Mouse (Mus musculus) kidney, adult 18-20 months (tissue): ENCODE measurements at regions not wholly inside any gene's neighbourhood (a gene's known extent, or its start where the extent isn't known, plus 50 kb on each side); places are given as distances from the start of the nearest gene placed in this dataset.
"Not testable (repeated sequence)": the region's sequence is repeated elsewhere in the genome, so short reads cannot be mapped to it uniquely, and the experiment has no call there.

ENCODE experiments used
- DNase-seq: peaks from one replicate; pipeline ENCODE4 v3.0.0; 2021

DNA sequence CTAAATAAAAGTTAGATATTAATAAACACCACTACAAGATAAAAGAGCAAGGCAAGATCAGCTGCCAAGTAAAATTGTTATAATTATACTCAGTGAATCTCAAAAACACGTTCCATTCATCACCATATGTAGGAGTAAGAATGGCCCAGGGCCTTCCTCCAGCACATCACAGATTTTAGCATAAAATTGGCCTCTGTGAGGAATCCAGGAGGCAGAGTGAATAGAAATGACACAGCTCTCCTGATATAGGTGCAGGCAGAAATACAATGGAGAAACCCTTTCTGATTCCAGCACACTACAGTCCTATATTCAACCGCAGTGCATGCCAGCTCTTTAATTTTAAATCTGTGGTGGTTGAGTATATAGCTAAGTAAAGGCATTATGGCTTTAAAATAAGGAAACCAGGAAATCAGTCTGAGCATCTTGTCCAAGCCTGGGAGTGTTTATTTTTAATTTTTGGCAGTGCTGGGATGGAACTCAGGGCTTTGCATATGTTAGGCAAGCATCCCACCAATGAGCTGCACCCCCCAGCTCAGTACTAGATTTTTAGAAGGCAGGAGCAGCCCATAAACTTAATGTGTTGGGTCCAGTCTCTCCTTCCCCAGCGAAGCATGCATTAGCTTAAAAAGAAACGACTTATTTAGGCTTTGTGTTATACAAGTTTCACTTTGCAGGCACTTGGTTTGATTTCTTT is 158.3 kb upstream of the Ptprz1 start:
- DNase-seq, result no peak

DNA sequence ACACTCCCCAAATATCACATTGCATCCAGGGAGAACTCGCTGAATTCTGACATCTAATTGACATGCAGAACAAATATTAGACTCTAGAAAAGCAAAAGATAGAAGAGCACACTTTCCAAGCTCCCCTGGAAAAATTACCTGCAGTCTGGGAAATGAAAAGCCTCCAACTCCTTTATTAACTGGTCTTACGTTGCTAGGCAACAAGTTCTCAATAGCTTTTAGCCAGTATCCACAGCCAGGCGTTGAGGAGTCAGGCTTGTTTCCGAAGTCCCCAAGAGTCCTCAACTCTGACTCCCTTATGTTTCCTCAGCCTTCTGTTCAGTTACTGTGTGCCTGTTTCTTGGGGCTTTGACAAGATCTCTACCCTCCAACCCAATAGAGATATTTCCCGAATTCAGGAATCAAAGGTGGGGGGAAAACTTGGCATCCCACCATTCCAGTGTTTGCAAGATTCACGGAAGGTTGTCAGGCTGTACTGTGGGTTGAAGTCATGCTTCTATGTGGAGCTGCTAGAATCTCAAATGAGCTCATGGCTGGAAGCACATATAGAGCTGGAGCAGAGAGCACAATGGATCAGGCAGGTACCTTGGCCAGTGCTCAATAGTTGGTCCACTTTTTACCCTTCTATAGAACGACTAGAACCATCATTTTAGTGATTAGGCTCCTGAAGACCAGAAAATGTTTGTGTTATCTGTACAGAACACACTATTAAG is 159.0 kb upstream of the Ptprz1 start:
- DNase-seq, result no peak

DNA sequence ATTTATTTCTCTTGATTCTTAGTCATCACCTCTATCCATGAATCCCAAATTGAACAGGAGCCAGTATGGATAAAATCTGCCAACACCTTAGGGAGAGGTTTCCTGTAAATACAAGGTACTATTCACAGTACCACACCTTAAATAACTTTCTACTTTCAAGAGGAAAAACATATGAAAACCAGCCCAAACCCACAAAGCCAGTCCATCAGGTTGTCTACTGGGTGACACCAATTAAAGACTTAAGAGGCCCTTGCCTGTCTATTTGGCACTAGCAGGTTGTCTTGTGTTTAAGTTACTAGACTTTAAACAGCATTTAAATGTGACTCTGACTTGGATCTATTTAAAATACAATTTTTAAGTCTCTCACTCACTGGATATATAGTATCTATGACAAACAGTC is 177.1 kb upstream of the Ptprz1 start:
- no peak for DNase-seq

DNA sequence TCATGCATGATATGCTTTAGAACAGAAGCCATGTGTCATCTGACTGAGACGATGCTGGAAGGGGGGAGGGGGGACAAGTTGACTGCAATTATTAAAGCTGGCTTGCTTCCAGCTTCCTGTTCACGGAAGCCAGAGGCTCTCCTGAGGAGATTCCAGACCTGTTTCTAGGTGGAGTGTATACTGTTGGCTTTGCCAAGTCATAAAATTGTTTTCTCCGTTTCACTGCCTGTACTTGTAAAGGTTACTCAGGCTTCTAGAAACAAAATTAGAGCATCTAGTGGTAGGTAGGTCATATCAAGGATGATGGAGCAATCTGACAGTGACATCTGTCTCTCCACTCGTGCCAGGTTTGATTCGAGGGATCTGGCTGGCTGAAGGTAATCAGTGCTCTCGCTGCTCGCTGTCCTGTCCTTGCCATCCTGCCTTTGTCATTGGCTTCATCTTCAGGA is 186.6 kb upstream of the Ptprz1 start:
- no peak for DNase-seq

DNA sequence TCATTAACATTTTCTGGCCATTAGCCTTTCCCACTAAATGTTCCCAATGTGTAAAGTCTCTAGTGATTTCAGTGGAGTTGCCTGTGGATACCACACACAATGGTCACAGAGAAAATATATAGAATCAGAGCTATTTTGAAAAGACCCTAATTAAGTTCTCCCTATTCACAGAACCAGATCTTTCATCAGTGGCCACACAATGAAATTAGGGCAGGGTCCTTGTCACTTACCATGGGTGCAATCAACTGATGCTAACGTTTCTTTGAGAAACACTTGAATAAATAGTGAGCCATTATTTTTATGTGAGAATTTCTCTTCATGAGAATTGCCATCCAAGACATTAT is 200.7 kb upstream of the Ptprz1 start:
- DNase-seq, result no peak

DNA sequence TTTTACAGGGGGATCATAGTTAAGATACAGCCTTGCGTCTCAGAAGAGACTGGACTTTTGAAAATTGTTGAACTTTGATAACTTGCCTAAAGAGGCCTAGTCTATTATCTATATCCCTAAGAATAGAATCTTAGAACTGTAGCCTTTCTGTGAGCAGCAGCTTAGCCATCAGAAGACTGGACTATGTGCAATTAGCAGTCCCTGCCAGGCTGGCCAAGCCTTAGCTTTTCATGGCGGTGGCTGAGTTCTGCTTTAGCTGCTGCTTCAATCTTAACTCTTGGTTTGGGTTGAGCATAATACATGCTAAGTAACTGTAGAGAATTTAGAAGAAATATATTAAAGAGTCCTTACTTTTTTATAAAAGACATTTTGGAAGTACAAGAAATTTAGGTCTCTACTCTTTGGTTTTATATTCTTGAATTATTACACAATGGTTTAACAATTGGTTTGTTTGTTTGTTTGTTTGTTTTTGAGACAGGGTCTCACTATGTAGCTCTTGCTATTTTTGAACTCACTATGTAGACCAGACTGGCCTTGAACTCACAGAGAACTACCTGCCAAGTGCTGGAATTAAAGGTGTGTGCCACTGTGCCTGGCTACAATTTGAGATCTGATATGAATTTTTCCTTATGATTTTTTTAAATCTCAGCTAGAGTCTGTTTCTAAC is 201.2 kb upstream of the Ptprz1 start:
- no peak for DNase-seq

DNA sequence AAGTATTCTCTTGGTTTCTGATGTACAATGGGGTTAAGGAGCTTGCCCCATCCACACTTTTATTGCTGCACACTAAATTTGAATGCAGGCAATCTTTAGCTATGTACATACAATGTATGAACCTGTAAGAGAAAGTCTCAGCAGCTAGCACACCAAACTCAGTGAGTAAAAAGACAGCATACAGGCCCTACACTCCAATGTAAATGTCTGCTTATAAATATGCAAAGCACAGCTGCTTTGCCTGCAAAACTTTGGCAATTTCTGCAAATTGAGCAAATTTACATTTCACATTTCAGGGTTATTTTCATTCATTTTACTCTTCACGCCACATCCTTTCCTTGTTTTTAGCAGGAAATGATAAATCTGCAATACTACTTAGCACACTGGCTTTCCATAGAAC is 203.8 kb upstream of the Ptprz1 start:
- no peak for DNase-seq

DNA sequence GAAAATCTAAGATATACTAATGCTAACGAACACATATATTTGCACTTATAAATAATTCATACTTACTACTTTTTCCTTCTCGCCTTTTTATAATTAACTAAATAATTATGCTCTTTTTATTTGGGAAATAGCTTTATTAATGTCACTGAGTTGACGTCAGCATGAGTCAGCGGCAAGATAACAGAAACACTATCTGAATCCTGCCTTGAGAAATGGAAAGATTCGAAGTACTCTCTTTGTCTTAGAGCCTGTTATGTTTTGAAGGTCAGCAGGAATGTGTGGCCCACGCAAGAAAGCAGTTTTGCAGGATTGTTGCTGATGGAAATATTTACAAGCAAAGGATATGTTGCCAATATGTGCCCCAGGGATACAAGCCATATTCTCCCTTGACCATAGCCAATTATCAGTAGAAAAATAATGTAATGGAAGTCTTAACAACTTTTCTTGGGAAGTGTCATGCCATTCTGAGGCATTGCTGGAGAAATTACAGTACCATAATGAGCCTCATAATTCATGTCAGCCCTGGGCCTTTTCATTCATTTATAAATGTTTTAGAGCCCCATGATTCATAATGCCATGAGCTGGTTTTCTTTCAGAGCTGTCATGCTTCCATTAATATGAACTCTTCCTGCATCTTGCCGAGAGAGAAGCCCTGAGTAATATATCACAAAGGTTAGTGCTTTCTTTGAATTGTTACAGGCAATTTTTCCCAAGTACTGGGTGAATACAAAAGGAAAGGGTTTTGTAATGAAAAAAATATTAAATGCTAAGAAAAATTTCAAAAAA is 206.9 kb upstream of the Ptprz1 start:
- DNase-seq, result no peak

DNA sequence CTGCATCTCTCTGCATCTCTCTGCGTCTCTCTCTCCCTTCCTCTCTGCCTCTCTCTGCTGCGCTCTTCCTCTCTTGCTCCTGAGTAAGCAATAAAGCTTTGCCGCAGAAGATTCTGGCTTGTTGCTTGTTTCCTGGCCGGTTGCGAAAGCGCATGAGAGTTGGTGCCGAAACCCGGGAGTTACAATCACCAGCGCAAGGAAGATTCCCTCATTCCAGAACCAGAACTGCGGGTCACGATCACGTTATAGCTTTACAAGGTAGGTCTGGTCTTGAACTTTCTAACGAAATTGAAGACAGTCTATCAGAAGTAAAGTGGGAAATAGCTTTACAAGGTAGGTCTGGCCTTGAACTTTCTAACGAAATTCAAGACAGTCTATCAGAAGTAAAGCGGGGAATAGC is 217.9 kb upstream of the Ptprz1 start:
- DNase-seq, result not testable (repeated sequence)

DNA sequence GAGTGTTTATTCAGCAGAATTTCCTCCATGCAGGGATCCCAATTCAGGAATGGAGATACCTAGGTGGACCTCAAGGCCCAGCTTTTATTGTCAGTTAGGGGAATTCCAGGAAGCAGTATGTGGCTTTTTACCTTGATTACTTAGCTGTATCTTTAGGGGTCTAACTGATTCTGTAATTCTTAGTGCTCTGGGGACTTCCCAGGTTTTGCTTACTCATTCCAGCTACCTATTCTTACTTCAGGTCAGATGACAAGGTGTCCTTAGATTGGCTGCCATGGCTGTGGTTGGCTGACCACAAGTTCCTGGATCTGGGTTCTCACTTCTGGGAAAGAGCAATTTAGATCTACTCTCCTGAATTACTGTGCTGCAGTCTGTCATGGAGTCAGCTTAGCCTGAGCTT is 235.2 kb upstream of the Ptprz1 start:
- no peak for DNase-seq

DNA sequence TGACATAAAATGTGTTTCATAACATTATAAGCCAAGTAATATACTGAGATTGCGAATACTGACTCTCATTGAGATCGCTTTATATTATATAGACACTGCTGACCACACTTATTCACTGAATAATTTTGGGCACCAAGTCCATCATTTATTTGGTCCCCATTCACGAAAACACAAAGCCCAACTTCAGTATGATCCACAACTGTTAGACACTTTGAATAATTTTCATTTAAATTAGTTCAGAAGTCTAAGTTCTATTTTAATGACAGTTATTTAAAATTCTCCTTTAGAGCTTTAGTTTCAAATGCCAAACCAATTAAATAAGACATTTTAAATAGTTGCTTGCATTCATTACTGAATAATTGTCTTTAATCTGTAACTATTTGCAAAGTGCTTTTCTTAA is 240.2 kb upstream of the Ptprz1 start:
- DNase-seq, result no peak

DNA sequence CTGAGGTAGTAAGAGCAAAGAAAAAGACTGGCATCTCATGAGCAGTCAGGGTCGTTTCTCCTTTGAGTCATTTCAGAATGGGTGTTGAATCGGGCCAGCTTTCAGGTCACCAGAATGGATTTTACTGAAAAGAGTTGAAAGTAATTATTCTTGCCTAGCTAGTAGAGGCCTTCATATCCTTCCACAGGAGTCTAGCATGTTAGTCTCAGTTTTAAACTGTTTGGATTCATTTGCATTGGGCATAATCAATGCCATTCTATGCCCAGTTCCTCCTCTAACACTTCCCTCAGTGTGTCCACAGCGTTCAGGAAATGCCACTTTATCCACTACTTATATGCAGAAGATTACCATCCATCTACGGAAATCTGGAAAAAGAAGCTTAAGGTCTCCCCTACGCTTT is 240.6 kb upstream of the Ptprz1 start:
- no peak for DNase-seq

DNA sequence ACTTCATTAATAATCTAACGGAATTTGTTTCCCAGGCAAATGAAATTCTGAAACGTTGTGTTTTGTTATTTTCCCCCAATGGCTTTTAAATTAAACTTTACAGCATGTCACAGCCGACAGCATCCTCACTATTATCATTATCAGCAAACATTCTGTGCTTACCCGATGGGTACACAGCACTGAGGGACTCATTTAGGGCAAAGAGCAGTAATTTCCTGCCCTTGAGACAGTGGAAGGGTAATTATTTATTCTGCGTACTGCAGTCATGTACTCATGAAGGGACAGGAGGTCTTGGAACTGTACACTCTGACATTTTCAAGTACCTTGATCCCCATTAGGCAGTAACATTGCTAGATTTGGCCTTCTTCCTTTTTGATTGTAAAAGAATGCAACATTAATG is 235.5 kb upstream of the Fam3c start:
- DNase-seq, result no peak

DNA sequence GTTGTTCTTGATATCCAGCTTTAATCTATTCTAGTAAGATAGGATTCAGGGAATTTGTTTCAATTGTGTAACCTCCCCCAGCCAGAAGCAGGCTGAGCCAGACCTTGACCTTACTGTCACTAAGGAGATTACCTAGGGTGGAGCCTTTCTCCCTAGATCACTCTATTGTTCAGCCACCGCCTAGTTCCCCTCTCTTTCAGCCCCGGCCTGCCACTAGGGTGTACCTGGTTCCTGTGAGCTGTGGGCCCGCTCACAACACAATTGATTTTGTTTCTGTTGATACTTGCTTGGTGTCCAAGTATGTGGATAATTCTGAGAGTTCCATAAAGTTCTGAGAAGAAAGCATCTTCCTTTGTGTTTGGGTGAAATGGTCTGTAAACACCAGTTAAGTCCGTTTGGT is 228.8 kb upstream of the Fam3c start:
- no peak for DNase-seq

DNA sequence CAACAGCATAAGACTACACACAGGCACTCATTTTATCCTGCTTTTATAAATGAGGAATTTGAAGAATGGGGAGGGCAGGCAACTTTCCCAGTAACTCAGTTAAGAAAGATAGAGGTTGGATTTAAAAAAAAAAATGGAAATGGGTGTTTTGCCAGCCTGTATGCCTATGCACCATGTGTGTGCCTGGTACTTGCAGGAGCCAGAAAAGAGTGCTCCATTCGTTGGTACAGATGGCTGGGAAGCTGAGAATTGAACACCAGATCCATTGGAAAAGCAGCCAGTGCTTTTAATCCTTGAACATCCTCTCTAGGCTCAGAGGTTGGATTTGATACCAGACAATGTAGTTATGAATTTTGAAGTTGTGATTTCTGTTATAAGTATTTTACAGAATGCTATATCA is 216.9 kb upstream of the Fam3c start:
- DNase-seq, result no peak

DNA sequence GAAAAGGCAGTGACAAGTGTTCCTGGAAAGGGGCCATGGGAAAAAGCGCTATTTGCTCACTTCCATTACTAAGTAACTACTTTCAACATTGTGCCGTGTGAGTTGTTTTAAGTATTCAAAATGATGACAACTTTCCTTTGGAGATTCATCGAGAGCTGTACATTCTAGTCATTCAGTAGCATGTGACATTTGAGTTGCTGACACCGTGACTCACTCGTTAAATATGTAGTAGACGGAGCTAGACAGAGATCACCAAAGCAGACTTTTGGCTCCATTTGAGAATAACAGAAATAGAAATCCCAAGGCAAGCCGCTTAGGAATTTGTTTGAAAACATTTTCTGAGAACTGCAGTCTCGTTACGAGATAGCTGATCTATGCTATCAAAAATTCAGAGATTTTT is 211.8 kb upstream of the Fam3c start:
- no peak for DNase-seq

DNA sequence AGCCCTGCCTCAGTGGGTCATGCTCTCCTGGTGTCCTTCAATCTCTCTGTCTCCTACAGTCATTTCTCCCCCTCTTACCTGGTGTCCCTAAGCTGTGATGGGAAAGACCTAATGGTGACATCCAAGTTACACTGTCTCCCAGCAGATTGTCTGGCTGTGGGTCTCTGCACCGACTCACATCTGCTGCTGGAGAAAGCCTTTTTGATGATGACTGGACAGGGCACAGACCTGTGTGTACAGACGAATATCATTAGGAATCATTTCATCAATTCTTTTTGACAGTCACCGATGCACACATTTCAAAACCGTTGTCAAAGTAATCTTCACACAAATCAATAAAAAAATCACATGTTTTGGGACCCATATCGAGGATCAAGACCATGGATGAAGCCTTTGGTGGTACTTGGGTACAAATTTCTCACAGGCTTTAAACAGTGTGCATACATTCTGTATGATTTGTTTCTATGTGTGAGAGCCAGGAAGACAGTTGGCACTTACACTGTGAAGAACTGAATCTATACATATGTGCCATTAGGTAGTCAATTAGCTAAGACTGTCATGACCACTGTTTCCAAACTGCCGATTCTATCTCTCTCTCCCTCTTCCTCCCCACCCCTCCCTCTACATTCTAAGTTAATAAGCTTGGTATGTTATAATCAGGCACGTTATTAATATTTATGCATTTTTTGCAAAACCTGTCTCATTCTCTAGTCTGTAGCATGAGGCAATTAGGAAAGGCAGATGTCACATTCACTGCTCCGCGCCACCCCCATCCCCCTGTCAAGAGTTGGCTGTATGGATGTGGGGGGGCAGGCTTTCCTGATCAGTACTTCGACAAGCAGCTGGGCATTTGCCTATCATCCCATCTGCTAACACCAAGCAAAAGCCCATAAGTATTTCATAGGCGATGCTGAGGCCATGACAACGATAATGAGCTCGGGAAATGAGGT is 192.5 kb upstream of the Fam3c start:
- DNase-seq, result no peak

DNA sequence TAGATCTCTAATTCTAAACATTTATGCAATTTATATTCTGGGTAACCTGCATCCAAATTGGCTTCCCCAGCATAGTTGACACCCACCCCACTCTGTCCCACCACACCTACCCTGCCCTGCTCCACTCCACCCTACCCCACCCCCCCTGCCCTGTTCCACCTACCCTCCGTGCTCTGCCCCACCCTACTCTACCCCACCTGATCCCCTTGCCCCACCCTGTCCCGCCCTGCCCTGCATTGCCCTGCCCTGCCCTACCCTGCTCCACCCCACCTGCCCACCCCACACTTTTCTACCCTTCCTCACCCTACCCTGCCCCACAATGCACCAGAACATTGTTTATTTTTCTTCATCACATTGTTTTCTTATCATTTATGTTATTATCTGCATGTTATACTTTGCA is 185.6 kb upstream of the Fam3c start:
- DNase-seq, result no peak

DNA sequence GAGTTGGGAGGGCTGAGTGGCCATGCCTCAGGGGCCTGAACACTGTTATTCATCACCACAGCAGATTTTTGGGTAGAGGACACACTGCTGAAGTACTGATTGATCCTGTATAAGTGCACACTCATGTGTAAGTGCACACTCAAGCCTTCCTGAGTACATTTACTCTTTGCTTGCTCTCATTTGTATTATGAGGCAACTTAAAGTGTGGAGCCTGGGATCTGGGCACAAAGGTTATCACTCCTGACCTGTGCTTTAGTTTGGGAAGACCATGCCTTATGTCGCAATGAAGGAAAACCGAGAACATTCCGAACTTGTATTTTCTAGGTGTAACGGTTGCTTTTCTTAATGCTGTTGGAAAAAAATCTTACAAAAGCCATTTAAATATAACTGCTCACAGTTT is 182.2 kb upstream of the Fam3c start:
- no peak for DNase-seq

DNA sequence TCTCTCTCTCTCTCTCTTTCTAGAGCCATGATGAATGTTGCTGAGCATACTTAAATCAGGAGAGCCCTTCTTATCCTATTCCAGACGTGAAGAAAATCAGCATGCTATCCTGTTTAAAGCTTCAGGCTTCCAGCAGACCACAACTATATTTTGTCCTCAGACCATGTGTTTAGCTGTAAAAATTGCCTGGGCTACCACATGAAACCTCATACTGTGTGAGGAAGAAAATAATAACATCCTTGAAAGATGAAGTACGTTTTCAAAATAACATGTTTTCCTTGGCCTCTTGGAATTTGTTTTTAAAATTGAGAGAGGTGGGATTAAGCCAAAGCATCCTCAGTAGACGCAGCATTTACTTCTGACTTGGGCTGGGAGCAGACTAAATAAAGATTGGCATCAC is 168.3 kb upstream of the Fam3c start:
- no peak for DNase-seq

DNA sequence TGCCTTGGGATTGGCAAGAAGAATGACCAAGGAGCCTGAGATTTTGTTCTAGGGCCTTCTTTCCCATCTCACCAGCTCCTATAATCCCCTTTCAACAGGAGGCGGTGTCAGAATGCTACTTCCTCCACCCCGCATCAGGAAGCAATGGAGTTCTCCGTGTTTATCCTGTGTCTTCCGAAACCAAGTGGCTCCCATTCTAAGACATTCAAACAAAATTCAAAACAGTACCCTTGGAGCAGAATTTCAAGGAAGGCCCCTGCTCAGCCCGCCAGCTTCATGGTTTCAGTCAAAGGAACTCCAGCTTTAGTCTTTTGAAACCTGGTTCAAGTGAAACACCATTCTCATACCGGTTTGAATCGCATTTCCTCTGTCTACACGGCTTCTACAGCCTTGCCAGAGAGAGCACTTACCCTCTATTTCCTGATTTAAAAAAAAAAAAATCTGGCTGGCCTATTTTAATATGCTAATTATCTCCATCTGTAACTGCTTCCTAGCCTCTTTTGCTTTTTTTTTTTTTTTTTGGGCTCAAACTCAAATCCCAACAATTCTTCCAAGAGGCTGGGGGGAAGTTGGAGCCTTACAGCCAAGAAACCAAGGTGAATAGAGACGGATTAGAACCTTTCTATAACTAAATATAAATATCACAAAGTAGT is 167.7 kb upstream of the Fam3c start:
- no peak for DNase-seq

DNA sequence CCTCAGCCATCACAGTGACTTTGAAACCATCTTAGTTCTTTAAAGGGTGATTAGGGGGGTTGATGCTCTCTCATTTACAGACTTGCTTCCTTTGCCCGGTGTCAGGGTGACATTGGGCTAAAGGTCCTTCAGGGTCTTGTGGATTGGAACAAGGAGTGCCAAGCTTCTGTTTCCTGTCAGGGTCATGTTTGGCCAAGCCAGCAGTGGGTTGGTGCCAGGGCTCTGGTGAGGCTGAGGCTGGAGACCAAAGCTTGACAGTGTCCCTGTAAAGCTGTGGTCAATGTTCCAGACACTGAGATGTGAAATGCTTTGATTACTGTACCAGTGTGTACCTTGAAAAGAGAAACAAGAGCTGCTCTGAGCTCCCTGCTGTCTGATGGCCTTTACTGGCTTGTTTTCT is 150.8 kb upstream of the Fam3c start:
- no peak for DNase-seq
